Mouse (Mus musculus) cortical plate, adult 2 months (tissue): ENCODE data around the gene Arrb1. TPM values are rescaled to one million over a fixed set of nuclear protein-coding genes. Genes with fewer than 3 reads are reported as not detected.

ENCODE experiments used
- H3K27ac ChIP-seq: fragments of 200-500 bp; 2 replicates; pipeline ENCODE4 v1.5.1; 2012; ENCODE audit warnings: low read length, control low read depth, inconsistent platforms; ENCODE audit not compliant: insufficient read depth
- H3K4me1 ChIP-seq: fragments of 200-500 bp; 2 replicates; pipeline ENCODE4 v1.6.1; 2011; ENCODE audit warnings: low read length; ENCODE audit not compliant: control insufficient read depth, insufficient read depth
- H3K4me3 ChIP-seq: fragments of 200-500 bp; 2 replicates; pipeline ENCODE4 v1.5.1; 2011; ENCODE audit warnings: mild to moderate bottlenecking, low read length, control low read depth; ENCODE audit not compliant: insufficient read depth
- CTCF ChIP-seq: fragments of 200-500 bp; IDR thresholded peaks from 2 replicates; pipeline ENCODE4 v1.5.1; 2011; ENCODE audit warnings: mild to moderate bottlenecking, control low read depth, low read length; ENCODE audit not compliant: insufficient read depth; ENCODE audit errors: extremely low read depth
- POLR2A ChIP-seq: fragments of 200-500 bp; IDR thresholded peaks from 2 replicates; pipeline ENCODE4 v1.6.1; 2011; ENCODE audit warnings: mild to moderate bottlenecking, low read length, control low read depth; ENCODE audit not compliant: insufficient read depth; ENCODE audit errors: extremely low read depth
- polyA plus RNA-seq: library from polyadenylated mRNA; depleted of rRNA; stranded (reverse); fragments of >200 nt; gene quantifications from 2 replicates; pipeline ENCODE4 v1.2.3, GENCODE M21; 2012

Gene Arrb1
- polyA plus RNA-seq, 1 experiment = 141 TPM

- TF ChIP-seq POLR2A = no peak
- TF ChIP-seq CTCF = no peak
- Histone ChIP-seq H3K27ac (no peak overlapping the region), H3K4me3 (no peak overlapping the region), H3K4me1 (0 out of 2 replicates have a peak, but pooled peaks cover 1% of the 10 kb centered on the region)
Measured at GRCm38 (mm10) chr7:99516814-99517157, 18.5 kb upstream of the Arrb1 start.

DNA sequence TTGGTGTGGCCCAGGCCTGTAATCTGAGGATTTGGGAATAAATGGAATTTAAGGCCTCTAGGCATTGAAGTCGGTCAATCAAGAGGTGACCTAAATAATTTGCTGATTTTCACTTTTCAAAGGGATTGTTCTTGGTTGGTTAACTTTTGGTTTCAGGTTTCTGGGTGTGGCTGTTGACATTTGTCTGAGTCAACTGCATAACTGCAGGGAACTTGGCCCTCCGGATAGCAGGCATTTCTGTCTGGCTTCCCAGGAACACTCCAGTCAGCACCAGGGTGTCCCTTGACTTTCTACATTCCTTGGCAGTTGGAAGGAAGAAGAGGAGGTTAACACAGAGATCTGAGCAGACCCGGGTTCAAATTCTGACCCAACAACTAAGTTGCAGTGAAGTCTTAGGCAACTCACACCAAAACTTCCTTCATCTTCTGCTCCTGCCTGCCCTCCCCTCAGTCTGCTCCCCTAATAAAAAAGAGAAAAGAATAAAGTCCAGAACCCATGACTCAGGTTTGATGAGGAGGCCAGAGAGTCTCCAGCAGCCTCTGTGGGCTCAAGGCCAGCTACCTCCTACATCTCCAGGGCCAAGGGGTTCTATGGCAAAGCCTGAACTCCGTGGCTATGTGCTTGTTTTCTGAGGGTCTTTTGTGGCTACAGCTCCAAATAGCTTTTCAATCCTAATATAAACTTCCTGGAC, 16.2 kb upstream of the Arrb1 start:
- H3K4me3 ChIP-seq = no peak overlapping the region
- TF ChIP-seq POLR2A (no peak), CTCF (no peak)
- H3K27ac ChIP-seq = no peak overlapping the region
- H3K4me1 ChIP-seq = 0 out of 2 replicates have a peak, but pooled peaks cover 1% of the 10 kb centered on the region

DNA sequence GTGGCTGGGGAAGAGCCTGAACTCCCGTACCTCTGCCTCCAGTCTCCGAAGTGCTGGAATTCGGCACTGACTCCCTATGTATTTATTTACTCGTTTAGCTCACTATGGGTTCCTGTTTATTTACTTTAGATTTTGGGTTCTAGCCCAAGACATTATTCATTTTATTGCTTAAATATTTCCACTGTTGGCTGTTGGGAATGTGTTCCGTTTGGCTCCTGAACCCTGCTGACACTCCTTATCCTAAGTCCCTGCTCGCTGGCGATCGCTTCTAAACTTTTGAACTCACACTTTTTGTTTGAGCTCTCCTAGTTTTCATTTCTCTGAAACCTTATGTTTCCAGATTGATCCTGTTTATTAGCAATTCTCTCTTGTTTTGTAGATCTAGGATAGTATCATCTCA, 12.1 kb upstream of the Arrb1 start:
- Histone ChIP-seq H3K4me1 (0 out of 2 replicates have a peak, but pooled peaks cover 1% of the 10 kb centered on the region), H3K4me3 (no peak overlapping the region), H3K27ac (no peak overlapping the region)
- TF ChIP-seq CTCF = no peak

- Histone ChIP-seq H3K27ac (no peak overlapping the region), H3K4me3 (no peak overlapping the region), H3K4me1 (0 out of 2 replicates have a peak, but pooled peaks cover 1% of the 10 kb centered on the region)
- TF ChIP-seq CTCF (no peak), POLR2A (no peak)
Measured at GRCm38 (mm10) chr7:99523837-99524236, 11.4 kb upstream of the Arrb1 start.

DNA sequence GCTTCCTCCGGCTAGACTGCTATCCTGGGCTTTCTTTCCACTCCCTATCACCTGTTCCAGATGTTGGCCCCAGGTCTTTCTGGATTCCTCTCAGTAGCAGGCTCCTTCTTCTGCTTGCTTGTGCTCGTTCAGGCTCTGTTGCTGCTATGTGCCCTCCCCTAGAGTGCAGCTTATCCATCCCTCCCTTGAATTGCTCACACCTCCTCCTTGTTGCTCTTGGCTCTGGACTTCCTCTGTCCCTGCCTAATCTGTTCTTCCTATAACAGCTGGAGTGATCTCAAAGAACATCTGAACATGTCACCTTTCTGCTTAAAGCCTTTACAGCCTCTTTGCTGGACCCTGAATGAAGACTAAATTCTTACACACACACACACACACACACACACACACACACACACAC, 6.7 kb upstream of the Arrb1 start:
- Histone ChIP-seq H3K4me3 (no peak overlapping the region), H3K4me1 (peaks cover 2% of the 10 kb centered on the region; the same call in 1 of the 2 replicates), H3K27ac (no peak overlapping the region)
- TF ChIP-seq CTCF = no peak
- no peak for TF ChIP-seq POLR2A

DNA sequence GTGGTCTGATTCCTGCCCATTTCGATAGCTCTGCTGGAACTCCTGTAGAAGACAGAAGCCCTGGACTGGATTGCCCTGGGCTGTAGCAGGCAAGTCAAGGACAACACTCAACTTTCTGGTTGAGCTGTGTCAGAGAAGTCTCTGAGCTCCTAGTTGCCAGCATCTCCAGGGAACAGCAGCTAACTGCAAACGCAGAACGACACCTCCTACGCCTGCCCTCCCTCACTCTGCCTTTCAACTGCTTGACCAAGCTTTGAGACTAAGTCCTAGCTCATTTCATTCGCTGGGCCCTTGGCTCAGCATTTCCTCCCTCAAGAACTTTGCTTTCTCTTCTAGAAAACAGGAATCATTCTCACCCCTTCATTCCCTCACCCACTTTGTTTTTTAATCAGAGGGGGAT, 5.9 kb upstream of the Arrb1 start:
- Histone ChIP-seq H3K4me1 (peaks cover 2% of the 10 kb centered on the region; the same call in 1 of the 2 replicates), H3K27ac (no peak overlapping the region), H3K4me3 (no peak overlapping the region)
- no peak for TF ChIP-seq CTCF
- no peak for TF ChIP-seq POLR2A

DNA sequence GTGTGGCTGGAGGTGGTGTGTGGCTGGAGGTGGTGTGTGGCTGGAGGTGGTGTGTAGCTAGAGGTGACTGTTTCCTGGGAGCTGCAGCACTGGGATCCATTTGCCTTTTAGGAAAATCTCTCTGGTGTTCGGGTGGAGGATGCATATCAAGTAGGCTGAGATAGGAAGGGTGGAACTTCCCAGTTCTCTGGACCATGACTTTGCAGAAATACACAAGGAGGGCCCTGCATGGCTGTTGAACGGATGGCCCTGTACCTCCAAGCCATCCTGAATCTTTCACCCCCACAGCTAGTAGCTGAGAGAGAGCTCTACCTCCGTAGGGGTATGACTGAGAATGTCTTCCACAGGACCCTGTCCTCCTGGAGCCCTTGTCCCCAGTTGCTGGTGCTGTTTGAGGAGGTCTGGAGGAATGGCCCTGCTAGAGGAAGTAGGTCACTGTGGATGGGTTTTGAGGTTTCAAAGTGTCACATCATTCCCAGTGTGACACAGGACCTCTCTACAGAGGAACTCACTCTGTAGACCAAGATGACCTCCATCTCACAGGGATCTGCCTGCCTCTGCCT, 3.8 kb upstream of the Arrb1 start:
- H3K4me3 ChIP-seq = no peak overlapping the region
- no peak for TF ChIP-seq CTCF
- TF ChIP-seq POLR2A = no peak
- H3K27ac ChIP-seq = no peak overlapping the region
- H3K4me1 ChIP-seq = peaks cover 3% of the 10 kb centered on the region; the same call in 1 of the 2 replicates

DNA sequence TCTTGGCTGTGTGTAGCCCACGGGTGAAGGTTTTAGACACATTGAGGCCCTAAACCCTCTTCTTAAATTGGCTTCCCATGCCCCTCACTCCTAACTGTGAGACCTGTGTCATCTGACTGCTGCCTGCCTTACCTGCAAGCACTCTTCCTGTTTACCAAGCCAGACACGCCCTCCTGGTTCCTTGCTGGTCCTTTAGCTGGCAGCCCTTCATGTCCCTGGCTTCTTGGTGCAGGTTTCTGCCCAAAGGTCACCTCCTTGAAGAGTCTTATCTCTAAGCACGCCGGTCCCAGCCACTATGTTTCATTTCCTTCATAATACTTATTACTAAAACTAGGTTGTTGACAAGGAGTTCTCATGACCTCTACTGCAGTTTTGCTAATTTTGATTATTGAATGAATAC, 2.7 kb upstream of the Arrb1 start:
- H3K4me1 ChIP-seq = peaks cover 6% of the 10 kb centered on the region; the same call in 1 of the 2 replicates
- H3K27ac ChIP-seq = no peak overlapping the region
- no peak overlapping the region for H3K4me3 ChIP-seq
- no peak for TF ChIP-seq POLR2A
- TF ChIP-seq CTCF = no peak

DNA sequence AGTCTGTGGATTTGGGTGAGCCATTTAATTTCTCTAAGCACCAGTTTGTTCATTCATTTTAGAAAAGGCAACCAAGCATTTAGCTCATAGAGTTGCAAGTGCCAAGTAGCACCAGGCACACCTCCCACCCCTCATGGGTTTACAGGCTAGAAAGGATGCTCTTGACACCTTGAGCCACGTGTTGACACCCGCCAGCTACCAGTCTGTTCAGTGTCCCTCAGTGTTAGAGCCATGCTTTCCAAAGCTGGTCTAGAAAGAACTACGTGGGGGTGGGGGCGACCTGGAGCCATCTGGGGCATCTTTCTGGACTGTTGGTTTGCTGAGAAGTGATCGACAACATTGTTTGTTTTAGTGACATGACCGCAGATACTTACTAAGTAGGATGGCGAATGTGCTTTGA, 1.7 kb upstream of the Arrb1 start:
- H3K27ac ChIP-seq = no peak overlapping the region
- H3K4me3 ChIP-seq = no peak overlapping the region
- peaks cover 9% of the 10 kb centered on the region; the same call in 1 of the 2 replicates for H3K4me1 ChIP-seq
- TF ChIP-seq POLR2A (no peak), CTCF (no peak)

DNA sequence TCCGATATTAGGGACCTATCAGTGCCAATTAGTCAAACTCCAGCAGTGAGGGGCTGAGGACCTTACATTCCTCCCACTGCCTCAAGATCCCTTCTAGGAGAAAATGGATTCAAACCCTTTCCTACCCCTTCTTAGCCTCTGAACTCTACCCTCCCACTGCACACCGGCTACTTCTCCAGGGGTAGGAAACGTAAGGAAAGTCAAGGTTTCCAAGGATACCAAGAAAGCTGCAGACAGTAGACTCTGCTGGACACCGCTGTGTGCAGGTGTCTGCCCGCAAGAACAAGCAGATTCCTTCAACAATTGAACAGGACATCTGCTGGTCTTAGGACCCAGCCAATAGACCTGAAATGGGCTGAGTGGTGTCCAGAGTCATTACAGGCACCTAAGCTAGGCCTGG, 765 bp upstream of the Arrb1 start:
- no peak for TF ChIP-seq POLR2A
- 0 out of 2 replicates have a peak overlapping the region, but pooled peaks have one; percentile 27 for H3K27ac ChIP-seq
- H3K4me1 ChIP-seq = peaks cover 7% of the 10 kb centered on the region; the same call in 1 of the 2 replicates
- peak overlapping the region; percentile 82 for H3K4me3 ChIP-seq
